Mouse (Mus musculus): ENCODE data around the gene Rnf182.

Rnf182 gene

DNA sequence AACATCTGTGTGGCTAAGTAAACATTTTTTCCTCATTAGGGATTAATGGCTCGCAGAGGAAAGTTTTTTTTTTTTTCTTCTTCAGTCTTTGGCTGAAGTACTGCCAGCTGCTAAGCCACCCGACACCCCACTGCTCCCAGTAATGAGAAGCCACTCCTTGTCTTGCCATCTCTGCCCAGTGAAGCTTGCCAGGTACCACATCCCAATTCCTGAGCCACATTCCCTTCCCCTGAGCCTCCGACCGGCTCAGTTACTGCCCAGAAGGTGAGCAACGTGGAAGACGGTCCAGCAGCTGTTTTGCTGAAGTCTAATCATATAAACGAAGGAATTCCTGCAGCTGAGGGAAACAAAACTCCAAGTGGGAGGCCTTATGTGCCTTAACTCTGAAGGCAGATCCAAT lies 88.0 kb downstream of the Rnf182 start:
- WGBS = 66% methylated on average over 7 of the region's 7 CpGs

DNA sequence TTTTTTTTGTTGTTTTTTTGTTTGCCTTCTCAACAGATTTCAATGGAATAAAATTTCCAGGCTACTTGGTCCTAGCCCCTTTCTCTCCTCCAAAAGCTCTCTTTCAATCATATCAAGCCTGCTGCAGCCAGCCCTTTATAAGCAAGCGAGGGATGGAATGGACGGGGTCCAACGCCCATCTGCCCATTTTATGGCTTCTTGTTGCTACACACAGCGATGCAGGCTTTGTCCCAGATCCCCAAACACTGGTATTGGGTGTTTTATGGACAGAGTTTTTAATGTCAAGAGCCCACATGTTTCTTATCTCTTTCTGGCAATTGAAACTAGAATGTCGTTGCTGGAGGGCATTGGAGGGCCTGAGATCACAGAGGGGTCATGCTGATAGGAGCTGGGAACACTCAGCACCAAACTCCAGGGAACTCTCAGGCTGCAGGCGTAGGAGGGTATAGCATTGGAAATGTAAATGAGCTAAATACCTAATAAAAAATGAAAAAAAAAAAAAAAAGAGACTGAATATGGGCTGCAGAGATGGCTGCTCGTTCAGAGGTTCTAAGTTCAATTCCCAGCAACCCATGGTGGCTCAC lies 89.1 kb downstream of the Rnf182 start:
- WGBS = 77% methylated on average over 7 of the region's 7 CpGs

DNA sequence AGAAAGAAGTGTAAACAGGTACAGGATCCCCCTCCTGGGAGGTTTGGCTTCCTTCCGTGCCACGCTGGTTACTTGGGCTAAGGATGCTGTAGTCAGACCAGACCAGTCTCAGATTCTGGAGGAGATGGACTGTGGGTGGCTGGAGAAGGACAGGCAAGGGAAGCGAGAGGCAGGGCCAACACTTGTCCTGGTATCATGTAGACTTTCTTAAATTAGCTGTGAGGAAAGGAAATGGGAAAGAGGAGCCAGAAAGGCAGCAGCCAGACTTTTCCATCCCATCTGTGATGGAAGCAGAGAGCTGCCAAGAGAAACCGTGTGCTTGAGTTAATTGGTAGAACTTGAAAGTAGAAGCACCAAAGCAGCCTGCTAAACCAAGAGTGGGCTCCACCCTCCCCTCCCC lies 90.9 kb downstream of the Rnf182 start:
- 44% methylated on average over 4 of the region's 4 CpGs for WGBS

DNA sequence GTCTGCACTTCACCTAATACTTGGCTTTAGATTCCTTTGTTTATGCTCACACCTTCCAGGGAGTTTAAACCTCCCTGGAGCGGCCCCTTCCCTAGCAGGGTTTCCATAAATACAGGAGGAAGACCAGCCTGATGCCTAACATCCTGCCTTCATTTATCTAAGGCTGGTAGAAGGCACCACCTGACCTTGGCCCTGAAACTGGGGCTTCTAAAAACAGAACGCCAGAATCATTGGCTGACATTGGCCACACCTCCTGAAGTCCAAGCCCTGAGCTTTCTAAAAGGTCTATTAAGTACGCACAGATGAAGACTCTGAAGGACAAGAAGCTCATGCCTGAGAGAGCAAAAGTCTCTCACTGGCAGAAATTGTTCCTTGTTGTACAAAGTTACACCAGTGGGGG lies 94.0 kb downstream of the Rnf182 start:
- WGBS = 81% methylated on average over 3 of the region's 3 CpGs

DNA sequence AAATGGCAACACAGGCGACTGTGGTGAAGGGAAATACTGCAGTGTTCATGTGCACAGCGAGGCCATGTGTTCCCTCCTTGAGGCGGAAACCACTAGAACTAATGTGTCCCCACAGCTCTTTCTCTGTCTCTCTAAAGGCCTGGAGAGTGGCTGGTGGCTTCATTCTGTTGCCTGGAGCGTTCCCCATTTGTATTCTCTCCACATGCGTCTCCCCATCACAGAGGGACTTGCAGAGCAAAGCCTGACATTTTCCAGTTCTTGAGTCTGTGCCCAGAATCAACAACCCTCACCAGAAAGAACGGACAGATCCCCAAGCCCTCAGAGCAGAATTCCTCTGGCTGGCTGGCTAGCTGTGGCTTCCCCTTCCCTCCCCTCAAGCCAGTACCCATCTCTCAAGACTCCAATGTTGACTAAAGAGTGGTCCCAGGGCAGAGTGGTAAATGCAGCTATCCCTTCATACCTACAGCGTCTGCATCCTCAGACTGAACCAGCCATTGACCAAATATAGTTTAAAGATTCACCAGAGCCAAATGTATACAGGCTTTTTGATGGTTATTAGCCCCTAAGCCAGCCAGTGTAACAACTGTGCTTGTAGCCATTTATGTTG lies 96.3 kb downstream of the Rnf182 start:
- 55% methylated on average over 7 of the region's 7 CpGs for WGBS

DNA sequence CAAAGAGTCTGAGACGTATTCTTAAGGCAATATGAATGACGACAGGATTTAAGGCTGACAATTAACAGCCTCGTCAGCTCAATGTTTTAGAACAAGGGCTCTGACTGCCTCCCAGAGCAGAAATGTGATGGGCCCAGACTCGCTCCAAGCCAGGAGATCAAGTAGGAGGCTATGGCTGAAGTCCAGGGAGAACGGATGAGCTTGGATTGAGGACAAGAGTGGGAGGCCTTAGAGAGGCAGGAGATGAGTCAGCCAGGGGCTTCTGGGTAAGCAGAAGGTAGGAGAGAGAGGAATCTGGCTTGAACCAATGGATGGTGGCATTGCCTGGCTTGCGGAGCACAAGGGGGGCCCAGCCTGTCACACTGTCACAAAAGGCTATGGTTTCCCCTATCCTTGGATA lies 99.2 kb downstream of the Rnf182 start:
- 54% methylated on average over 6 of the region's 6 CpGs for WGBS

DNA sequence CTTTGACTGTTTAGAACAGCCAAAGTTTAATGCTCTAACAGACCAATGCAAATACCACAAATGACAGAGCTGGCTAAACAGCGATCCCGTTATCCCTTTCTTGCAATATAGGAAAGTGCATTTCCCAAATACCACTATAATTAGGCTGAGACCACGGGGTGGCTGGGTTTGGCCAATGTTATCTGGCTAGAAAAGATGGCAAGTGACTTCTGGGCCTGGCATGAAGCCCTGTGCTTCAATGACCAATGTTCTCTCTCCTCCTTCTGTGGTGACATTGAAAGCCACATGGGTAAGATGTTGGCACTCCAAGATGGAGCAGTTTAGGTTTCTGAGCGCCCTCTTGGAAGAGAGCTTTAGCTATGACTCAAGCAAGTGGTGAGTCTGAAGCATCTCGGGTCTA lies 100.0 kb downstream of the Rnf182 start:
- WGBS = 83% methylated on average over 5 of the region's 5 CpGs

DNA sequence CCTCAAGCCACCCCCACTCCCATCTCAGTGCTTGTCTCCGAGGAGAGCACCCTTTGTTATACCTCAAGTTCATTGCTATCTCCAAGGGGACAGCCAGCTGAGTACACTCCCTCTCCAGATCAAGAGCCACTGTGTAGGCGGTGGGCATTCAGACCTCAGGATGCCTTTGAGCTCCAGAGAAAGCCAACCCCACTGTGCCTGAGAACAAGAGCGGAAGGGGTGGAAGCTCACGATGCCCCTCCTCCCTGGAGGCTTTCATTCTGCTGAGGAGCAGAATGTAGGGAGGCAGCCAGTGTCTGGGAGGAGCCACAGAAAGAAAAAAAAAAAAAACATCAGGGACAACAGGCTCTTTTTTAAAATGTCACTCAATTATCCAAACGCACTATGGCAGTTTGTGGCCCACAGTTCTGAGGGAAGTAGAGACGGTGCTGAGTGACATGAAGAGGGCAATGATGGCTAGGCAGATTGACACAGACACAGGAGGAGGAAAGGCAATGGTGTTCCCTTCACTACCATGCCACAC lies 101.1 kb downstream of the Rnf182 start:
- 52% methylated on average over 6 of the region's 6 CpGs for WGBS

DNA sequence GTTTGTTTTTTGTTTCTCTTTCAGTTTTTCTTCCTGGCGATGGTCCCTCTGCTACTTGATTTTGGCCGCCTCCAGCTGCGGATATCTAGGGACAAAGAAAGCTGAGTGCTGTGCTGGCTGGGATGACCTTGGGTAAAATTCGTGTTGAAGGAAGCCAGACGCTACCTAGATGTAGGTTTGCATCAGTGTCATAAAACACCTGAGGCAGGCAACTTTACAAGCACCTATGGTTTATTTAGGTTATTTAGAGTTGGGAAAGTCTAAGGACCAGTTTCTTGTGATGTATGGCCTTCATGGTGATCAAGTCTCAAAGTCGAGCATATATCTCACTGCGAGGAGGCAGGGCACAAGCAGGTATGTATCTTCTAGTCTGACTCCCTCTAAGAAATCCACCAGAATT lies 102.7 kb downstream of the Rnf182 start:
- 90% methylated on average over 7 of the region's 7 CpGs for WGBS

DNA sequence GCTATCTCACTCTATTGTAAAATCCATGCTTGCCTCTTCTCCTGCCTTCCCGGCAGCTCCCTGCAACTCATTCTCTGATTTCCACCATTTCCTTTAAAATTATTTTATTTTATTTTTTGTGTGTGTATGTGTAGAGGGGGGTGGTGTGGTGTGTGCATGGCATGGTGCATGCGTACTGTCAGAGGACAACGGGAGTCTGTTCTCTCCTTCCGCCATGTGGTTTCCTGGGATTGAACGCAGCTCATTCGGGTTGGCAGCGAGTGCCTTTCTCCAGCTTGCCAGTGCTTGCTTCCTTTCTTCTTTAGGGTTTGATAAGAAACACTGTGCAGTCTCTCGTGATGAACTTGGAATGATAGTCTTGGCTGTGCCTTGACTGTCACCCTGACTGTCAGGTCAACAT lies 105.0 kb downstream of the Rnf182 start:
- WGBS = 45% methylated on average over 8 of the region's 8 CpGs
